Mouse (Mus musculus) mesoderm, embryonic 11.5 days (tissue): ENCODE measurements around the gene Ykt6.
"Not testable (repeated sequence)": the region's sequence is repeated elsewhere in the genome, so short reads cannot be mapped to it uniquely, and the experiment has no call there.

ENCODE experiments used
- DNase-seq: peaks from one replicate; pipeline ENCODE4 v3.0.0-alpha.2; 2012; ENCODE audit warnings: low read depth, low spot score

Gene Ykt6

DNA sequence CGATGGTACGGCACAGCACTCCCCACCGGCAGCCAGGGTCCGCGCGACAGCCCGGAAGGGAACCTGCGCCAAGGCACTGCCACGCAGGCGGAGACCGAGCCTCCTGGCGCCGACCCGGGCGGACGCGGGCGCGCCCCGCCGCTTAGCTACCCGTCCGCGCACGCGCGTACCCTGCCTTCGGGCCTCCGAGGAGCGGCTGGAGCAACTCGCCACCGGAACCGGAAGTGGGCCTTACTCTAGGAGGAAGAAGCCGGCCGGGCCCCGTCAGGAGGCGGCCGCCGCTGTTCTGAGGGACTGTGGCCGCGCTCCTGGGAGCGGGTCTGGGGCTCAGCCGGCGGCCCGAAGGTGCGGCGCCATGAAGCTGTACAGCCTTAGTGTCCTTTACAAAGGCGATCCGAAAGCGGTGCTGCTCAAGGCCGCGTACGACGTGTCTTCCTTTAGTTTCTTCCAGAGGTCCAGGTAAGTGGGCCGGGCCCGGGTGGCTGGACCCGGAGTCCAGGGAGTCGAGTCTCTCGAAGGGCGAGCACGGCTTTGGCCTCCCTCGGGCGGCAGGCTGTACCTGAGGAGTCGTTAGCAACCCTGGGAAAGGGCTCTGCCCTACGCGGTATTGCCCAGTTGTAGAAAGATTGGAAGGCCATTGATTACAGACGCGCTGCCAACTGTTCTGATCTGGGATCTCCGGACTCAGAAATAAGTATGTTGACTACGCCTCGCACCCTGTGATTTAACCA lies at the start of gene Ykt6:
Gene Ykt6 (plus strand): TSS at position 148 of the 731 bp plus-strand sequence.
- DNase-seq: peak; percentile 96

DNA sequence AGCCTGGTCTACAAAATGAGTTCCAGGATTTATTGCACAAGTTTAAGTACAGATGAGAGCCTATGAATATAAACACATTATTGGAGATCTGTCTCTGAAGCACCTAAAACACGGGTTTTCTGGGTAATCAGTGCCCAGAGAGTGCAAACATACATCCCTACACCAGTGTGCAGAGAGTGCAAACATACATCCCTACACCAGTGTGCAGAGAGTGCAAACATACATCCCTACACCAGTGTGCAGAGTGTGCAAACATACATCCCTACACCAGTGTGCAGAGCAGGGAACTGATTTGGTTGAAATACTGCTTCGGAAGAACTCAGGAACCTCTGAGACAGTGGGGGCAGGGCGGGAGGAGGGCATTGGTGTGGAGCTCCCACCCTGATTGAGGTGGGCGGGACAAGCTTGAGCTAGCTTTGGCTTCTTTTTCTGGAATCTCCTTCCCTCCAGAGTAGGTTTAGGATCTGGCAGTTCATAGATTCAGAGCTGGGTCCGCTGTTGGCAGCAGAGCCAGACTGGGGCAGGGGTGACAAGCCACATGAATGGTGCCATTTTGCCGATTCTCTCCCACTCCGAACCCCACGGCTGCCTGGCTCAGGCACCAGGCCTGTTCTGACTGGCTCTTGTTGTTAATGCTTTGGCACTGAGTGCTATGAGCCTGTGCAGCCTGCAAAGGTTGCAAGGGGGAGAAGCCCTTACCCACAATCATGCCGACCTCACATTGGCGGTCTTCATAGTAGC lies 49.5 kb upstream of the Ykt6 start:
- no peak for DNase-seq

- no peak for DNase-seq
Measured at GRCm38 (mm10) chr11:5907096-5907495, 48.4 kb upstream of the Ykt6 start.

DNA sequence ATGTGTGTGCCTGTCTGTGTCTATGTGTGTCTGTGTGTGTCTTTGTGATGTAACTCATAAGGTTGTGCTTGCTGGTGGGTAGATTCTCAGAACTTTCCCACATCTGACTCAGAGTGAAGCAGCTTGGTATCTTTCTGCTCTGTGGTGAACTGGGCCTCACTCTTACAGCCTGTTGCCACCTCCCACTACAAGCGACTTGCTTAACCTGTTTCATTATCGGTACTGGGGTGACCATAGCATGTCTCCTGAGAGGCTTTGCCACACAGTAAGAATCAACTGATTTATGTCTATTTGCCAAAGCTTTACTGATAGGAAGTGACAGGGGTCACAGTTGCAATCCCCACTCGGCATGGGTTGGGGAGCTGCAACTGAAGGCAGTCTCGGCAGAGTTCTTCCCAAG lies 46.9 kb upstream of the Ykt6 start:
- DNase-seq: no peak

DNA sequence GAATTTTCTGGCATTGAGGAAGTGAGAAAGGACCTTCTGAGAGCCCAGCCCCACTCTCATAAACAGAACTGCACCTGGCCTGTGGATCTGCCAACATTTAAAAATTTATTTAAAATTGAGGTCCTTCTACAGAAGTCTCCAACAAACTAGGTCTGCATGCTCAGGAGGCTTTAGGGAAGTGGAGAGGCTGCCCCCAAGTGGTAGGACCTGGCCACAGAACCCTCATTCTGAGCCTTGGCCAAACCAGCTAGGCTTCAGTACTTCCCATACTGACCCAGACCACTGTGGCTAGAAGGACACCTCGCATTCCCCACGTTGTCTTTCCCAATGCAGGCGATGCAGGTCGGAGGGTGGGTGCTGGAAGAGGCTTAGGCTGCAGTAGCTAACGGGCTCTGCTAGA lies 42.9 kb upstream of the Ykt6 start:
- DNase-seq: no peak

DNA sequence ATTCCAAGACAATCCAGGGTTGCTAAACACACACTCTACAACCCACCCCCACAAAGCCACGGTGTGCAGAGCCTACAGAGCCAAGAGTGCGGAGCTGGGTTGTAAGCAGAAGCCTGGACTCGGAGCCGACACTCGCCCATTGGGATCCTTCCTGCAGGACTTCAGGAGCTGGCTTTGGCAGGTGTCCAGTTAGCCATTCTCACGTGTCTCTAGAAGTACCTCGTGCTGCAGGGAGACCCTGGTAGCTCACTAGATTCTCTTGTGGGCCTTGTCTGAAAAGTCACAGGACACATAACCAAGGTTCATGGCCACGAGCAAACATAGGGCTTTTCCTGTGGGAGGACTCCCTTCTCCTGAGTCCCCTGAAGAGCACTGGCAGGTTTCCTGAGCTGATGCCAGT lies 42.2 kb upstream of the Ykt6 start:
- no peak for DNase-seq

DNA sequence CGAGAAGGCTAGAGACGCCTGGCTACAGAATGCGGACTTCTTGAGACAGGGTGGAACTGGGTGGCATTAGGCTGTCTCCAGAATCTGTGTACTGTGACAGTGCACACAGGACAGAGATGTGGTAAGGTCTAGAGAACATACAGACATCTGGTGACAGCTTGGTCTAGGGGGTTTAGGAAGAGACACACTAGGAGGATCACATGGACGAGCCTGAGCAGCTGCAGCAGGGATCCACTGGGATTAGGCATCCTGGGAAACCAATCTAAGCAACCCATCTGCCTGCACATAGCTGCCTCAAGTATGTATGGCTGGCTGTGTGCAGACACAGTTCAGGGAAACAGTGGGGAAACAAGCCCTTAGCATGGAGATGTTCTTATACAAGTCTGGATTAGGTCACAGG lies 41.6 kb upstream of the Ykt6 start:
- no peak for DNase-seq

DNA sequence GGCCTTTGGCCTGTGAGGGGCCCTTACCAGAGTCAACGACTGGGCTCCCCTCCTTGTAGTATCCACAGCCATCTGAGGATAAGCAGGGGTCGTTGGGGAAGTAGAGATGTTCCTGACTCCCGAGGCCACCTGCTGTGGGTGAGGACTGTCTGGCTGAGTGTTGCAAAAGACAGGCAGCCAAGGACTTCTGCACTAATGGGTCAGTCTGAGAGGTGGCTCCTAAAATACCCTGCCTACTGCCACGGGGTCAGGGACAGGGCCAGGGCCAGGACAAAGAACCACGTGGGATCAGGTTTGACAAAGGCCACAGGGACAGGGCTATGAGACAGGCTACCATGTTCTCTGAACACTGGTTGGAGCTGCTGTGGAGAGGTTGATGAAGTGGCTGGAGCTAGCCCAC lies 40.6 kb upstream of the Ykt6 start:
- no peak for DNase-seq

DNA sequence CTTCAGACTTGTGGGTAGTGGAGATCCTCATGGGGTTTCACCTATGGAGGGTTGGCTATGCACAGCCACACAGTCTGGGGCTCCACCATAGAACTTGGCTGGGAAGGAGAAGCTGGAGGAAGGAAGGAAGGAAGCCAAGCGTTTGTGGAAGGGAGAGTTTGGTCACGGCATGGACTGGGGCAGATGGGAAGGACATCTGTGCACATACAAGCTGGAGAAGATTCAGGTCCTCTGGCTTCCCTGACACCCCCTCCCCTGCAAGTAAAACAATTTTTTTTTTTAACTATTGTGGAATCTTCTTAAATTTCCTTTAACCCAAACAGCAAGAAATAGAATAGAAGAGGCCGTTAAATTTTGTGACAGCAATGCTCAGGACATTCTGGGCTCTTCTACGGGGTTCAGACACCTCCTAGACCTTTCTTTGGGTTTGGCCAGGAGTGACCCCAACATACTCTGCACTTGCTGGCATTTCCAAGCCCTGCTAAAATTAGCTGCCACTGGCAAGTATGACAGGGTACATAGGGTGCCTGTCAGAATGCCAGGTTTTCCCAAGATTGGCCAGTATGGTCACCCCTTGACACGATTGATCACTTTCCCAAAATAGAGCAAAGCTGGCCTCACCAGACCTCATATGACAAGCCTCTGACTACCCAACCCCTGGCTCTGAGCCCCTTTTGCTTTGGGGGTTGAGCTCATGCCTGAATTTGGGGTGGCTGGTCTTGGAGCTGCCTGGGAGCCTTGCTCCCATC lies 39.9 kb upstream of the Ykt6 start:
- no peak for DNase-seq

- no peak for DNase-seq
Measured at GRCm38 (mm10) chr11:5916178-5916548, 39.3 kb upstream of the Ykt6 start.

GRCm38 (mm10) chr11:5918111-5918510 lies 37.4 kb upstream of the Ykt6 start:
- no peak for DNase-seq

GRCm38 (mm10) chr11:5919606-5920005 lies 35.9 kb upstream of the Ykt6 start:
- DNase-seq: no peak

GRCm38 (mm10) chr11:5920323-5920960 lies 35.1 kb upstream of the Ykt6 start:
- no peak for DNase-seq

- no peak for DNase-seq
Measured at GRCm38 (mm10) chr11:5924699-5925098, 30.8 kb upstream of the Ykt6 start.

GRCm38 (mm10) chr11:5926696-5927220 lies 28.7 kb upstream of the Ykt6 start:
- no peak for DNase-seq

- DNase-seq: no peak
Measured at GRCm38 (mm10) chr11:5930578-5930977, 24.9 kb upstream of the Ykt6 start.

GRCm38 (mm10) chr11:5931947-5932346 lies 23.5 kb upstream of the Ykt6 start:
- not testable (repeated sequence) for DNase-seq

GRCm38 (mm10) chr11:5934531-5934930 lies 21.0 kb upstream of the Ykt6 start:
- not testable (repeated sequence) for DNase-seq

DNA sequence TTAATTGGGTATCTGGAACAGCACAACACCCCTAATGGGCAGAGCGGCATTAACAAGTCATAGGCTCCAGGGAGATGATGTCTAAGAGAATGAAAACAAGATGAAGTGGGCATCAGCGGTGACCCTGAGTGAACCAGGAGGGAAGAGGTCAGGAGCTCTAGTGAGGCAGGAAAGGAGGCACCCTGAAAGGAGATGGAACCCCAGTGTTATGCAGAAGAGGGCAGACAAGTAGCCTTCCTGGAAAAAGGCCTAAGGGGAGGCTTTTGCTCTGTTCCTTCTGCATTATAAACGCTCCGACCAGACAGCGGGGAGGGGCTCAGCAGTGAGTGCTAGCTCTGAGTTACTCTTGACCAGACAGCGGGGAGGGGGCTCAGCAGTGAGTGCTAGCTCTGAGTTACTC lies 12.5 kb upstream of the Ykt6 start:
- no peak for DNase-seq

- no peak for DNase-seq
Measured at GRCm38 (mm10) chr11:5945096-5945495, 10.4 kb upstream of the Ykt6 start.

DNA sequence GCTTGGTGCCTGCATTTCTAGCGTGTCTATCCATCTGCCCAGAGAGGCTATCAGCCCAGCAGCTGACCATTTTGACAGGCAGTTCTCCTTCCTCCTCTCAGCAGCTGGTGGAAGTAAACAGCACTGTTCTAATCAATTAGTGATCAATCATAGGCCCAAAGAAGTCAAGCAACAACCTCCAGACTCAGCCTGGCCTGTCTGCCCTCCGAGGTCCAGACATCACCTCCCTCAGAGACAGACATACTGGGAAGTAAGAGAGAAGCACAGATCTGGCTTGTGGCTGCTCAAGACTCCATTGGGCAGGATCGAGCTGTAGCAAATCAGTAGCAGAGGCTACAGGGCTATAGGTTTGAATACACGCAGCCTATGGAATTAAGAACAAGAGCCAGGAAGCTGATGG lies 7.7 kb upstream of the Ykt6 start:
- no peak for DNase-seq
